Mouse (Mus musculus): Measurements from ENCODE around the gene Psmb9.
"Not testable (repeated sequence)": the region's sequence is repeated elsewhere in the genome, so short reads cannot be mapped to it uniquely, and the experiment has no call there.

The Psmb9 gene

GRCm38 (mm10) chr17:34179913-34180859 lies 7.4 kb downstream of the Psmb9 start:
- DNase-seq, result no peak

DNA sequence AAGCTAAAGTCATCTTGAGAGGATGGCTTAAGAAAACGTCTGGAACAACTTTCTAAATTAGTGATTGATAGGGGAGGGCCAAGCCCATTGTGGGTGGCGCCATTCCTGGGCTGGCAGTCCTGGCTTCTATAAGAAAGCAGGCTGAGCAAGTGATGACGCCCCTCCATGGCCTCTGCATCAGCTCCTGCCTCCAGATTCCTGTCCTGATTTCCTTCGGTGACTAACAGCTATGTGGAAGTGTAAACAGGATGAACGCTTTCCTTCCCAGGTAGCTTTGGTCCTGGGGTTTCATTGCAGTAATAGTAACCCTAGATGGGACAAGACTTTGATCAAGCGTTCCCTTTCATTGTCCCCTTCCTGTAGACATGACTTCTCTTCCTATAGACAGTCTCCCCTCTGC lies 8.5 kb downstream of the Psmb9 start:
- no peak for DNase-seq

GRCm38 (mm10) chr17:34177179-34177578 lies 10.4 kb downstream of the Psmb9 start:
- DNase-seq, result no peak

GRCm38 (mm10) chr17:34174075-34174474 lies 13.5 kb downstream of the Psmb9 start:
- DNase-seq, result no peak

- DNase-seq, result no peak
Measured at GRCm38 (mm10) chr17:34172528-34172927, 15.0 kb downstream of the Psmb9 start.

DNA sequence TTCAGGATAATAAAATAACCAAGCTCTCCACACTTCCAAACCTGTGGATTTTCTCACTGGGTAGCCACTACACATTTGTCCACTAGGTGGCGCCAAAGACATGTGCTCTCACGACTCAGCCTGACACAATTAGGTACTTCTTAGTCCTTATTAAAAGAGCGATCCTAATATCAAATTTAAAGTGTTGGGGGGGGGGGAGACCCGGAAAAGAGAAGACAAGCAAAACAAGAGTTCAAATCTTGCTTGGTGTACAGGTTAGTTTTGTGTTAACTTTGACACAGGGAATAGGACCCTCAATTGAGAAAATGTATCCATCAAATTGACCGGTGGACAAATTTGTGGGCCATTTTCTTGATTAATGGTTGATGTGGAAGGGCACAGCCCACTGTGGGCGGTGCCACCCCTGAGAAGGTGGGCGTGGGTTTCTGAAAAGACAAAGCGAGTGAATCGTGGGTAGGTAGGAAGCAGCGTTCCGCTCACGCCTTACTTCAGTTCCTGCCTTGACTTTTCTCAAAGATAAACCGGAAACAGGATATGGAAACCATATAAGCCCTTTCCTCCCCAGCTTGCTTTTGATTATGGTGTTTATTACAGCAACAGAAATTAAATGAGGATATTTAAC lies 16.6 kb downstream of the Psmb9 start:
- DNase-seq, result peak; percentile 92

GRCm38 (mm10) chr17:34170487-34170876 lies 17.1 kb downstream of the Psmb9 start:
- no peak for DNase-seq

- peak; percentile 53 for DNase-seq
Measured at GRCm38 (mm10) chr17:34169279-34169678, 18.3 kb downstream of the Psmb9 start.

- no peak for DNase-seq
Measured at GRCm38 (mm10) chr17:34165033-34165730, 22.4 kb downstream of the Psmb9 start.

DNA sequence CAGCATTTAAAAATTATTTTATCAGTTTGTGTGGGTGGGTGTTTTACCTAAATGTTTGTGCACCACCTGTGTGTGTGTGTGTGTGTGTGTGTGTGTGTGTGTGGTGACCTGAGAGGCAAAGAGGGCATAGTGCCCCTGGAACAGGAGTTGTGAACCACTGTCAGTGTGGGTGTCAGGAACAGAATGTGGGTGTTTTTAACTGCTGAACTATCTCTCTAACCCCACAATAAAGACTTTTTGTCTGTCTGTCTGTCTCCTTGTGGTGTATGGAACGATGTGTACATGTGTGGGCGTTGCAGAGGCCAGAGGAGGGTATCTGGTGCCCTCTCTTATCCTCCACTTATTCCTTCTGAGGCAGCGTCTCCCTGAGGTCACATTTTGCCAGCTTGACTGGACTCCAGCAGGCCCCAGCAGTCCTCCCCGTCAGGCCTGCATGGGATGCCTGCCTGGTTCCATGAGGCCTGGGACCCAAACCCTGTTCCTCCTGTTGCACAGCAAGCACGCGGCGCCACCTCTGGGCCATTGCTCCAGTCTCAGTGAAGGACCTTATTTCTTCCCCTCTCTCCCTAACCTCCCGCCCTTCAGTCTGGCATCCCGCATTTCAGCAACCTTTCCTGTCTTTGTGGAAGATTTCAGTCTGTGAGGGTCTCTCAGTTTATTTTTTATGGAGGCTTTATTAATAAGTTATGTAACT lies 23.2 kb downstream of the Psmb9 start:
- peak; percentile 41 for DNase-seq

- no peak for DNase-seq
Measured at GRCm38 (mm10) chr17:34155534-34155933, 32.0 kb downstream of the Psmb9 start.

DNA sequence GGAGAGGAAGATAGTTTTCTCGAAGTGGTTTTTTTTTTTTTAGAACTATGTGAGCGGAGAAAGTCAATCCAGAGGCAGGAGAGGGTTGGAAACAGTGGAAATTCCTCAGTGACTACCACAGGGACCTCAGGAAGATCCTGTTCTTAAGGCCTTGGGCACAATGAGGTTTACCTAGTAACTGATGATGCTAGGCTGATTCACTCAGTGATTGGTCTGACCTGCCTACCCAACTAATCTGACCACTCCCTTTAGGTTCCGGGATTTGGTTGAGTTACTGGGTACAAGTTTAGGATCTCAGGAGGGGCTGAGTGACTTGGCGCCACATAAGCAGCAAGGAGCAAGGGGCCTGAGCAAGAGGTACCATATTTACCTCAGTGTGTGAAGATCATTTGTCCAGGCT lies 34.6 kb downstream of the Psmb9 start, which contains the start of gene H2-DMb1:
Gene H2-DMb1 (plus strand): TSS at position 150 of the 400 bp plus-strand sequence.
- DNase-seq, result peak; percentile 74

DNA sequence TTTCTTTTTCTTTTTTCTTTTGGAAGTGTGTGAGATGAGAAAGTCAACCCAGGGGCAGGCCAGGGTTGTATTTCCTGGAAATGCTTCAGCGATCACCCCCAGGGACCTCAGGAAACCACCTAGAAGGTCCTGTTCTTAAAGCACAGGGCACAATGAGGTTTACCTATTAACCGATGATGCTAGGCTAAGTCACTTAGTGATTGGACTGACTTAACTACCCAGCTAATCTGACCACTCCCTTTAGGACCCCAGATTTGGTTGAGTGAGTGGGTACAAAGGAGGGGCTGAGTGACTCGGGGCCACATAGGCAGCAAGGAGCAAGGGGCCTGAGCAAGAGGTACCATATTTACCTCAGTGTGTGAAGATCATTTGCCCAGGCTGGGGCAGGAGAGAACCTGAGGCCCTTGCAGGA lies 42.6 kb downstream of the Psmb9 start:
- no peak for DNase-seq

DNA sequence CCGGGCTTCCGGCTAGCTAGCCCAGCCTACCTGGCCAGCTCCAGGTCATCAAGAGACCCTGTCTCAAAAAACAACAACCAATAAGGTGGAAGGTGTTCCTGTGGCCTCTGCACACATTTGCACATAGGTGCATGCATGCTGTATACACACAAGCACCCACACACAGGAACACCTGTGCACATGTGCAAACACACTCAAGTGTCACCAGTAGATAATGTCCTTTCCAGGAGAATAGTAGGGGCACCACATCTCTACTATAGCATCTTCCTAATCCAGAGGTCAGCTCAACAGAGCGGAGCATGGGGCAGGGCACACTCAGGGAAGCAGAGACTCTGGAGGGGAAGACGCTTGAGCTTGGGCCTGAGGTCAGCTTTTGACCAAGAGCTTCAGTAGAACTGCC lies 43.3 kb downstream of the Psmb9 start:
- DNase-seq, result not testable (repeated sequence)

DNA sequence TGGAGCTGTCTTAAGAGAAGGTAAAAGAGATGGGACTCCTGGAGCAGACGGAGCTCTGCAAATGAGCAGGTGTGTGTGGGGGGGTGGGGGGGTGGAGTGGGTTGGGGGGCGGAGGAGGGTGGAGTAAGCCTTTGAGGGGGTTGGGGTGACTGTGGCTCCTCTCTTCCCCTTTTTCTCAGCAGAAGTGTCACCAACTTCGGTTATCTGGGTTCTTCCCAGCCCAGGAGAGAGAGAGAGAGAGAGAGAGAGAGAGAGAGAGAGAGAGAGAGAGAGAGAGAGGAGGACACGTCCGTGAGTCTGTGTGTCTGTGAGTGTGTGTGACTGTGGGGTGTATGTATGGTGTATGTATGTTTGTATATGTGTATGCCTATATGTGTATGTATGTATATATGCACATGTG lies 44.1 kb downstream of the Psmb9 start:
- DNase-seq, result no peak

- DNase-seq, result peak; percentile 68
Measured at GRCm38 (mm10) chr17:34143033-34143432, 44.5 kb downstream of the Psmb9 start, which contains the start of gene H2-DMb2. Gene H2-DMb2, plus strand, starts transcription at chr17:34143307.

- DNase-seq, result no peak
Measured at GRCm38 (mm10) chr17:34142456-34143010, 45.0 kb downstream of the Psmb9 start.

DNA sequence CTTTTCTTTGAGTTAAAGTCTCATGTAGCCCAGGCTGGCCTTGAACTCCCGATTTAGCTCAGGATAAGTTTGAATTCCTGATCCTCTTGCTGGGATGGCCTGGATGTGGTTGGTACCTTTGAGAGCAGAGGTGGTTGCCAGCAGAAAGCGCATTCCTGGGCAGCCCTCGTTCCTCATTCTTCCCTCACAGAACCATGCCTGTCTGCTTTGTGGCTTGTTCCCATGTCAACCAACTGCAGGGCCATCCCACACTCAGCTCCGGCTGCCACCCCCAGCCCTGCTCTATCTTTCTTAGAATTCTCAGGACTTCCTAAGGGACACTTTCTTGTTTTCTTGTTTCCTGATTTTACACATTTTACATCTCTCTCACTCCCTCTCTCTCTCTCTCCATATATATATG lies 46.1 kb downstream of the Psmb9 start:
- no peak for DNase-seq

DNA sequence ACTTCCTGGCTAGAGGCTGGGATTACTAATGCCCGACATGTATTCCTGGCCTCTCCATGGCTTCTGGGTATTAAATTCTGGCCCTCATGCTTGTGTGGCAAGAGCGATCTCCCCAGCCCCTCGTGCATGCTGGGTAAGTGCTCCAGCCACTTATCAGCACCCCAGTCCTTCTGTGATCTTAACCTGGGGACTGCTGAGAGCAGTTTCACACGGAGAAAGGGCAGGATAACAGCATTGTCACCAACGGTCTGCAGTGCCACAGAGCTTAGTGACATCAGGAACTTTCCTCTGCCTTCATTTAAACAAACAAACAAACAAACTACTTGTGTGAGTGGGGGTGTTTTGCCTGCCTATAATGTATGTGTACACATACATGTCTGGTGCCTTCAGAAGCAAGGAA lies 47.3 kb downstream of the Psmb9 start:
- DNase-seq, result no peak

GRCm38 (mm10) chr17:34139416-34139815 lies 48.1 kb downstream of the Psmb9 start:
- DNase-seq, result peak; percentile 52

DNA sequence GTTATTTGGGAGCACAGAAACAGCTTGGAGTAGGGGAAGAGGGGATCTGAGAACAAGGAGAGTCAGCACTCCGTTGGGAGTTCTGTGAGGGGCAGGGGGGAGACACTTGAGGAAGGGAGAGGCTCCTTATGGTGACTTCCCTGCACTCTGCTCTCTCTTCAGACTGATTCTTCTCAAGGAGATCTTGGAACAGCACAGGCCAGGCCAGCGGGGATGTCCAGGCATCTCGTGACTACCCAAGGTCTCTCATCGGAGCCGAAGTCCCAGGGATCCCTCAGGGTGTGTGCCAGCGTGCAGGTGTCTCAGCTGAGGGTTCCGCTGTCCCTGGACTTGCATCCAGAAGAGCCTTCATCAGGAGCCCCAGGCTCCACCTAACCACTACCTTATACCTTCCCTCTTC lies 48.9 kb downstream of the Psmb9 start:
- DNase-seq, result no peak

- DNase-seq, result no peak
Measured at GRCm38 (mm10) chr17:34137601-34138000, 50.0 kb downstream of the Psmb9 start.

Data from lung, postnatal 14 days (tissue).